Mouse (Mus musculus): ENCODE measurements around the gene Xrcc1. TPM values are rescaled to one million over a fixed set of nuclear protein-coding genes. Genes with fewer than 3 reads are reported as not detected.
A peak's percentile ranks its signal among the peaks of the same experiment; 100 is the strongest.

Xrcc1 gene
- polyA plus RNA-seq, 2 experiments from 2014 or later: 19.9 to 30.3 TPM

DNA sequence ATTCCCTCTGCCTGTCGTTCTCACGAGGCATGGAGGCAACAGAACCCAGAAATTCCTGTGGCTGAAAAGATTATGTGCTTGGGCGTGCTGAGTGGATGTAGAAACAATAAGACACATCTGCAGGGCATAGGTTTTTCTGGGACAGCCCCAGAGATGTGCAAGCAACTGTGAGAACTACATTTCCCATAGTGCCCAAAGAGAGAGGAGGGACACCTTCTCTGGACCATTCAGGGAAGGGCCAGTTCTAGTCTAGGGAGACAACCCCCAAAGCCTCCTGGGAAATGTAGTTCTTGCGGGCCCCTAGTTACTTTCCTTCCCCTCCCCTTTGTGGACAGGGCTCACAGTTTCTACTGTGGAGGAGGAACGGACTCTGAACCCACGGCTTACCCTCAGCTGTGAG lies 61.9 kb downstream of the Xrcc1 start:
- peak; percentile 78 for ATAC-seq

DNA sequence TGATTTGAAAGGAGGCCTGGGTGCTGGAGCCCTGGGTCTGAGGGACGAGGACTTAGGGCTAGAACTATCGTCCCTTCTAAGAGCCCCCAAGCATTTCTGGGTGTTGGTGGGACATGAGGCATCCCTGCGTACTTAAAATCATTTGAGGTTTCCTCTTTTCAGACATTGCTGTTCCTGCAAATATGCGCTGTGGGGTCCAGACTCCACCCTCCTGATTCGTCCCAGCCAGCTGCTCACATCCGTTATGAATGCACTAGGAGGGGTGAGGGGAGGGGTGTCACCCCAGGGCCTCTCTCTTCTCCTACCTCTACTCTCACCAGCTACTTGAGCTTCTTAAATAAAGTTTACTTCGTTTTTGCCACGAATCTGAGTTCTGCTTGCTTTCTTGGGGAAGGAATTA lies 62.5 kb downstream of the Xrcc1 start:
- ATAC-seq: peak; percentile 1

DNA sequence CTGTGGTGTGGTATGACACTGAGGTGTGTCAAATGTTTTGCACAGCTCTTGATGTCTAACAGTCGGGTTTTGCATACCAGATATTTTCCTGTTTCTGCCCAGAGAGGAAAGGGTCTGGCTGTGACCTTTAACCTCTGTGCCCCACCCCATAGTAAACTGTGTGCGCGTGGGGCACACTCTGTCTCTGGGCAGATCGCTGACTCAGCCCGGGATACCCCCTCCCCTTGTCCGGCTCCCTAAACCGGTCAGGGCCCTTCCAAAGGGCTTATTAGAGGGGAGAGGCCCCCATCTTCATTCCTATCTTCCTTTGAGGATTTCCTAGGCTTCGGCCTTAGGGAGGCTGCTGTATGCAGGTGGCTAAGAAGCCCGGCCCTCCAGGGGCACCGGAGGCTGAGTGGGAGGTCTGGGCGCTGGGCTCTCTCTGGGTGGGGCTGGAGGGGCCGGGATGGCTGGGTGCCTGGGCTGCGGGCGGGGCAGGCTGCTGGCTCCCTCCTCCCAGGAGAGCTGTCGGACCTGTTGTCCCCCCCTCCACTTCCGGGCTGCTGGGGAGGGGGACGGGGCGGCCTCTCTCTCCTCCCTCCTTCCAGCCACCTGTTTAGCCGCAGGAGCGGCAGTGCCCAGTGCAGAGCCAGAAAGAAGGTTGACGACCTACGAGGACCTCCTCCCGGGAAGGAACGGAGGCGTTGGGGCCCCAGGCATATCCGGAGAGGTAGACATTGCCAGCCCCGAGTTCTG lies 64.2 kb downstream of the Xrcc1 start, which contains the start of gene Phldb3:
TSS of gene Phldb3 (plus strand) at position 620 of the 735 bp plus-strand sequence.
- ATAC-seq: peak; percentile 20

DNA sequence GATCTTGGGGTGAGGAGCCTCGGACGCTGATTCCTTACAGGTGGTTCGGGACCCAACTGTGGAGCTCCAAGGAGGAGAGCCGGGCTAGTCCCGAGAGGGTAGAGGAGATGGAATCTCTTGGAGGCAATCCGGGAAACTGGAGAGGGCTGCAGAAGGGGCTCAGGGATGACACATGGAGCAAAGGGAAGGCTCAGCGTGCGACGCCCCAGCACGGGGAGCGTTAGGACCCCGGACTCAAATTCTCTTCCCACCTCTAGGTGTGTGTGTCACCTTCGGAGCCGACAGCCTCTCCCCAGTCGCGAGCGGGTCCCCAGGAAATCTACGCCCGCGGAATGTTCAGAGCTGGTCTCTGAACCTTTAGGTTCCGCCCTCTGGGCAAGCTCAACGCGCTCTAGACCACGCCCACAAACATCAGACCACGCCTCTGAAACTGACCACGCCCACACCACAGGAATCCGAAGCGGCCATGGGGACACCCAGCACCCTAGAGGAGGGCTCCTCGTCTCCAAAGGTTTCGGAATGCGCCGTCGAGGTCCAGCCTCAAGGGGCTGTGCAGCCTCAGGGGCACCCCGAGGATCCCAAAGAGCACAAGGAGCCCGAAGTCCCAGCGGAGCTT lies 64.9 kb downstream of the Xrcc1 start:
- peak; percentile 68 for ATAC-seq

DNA sequence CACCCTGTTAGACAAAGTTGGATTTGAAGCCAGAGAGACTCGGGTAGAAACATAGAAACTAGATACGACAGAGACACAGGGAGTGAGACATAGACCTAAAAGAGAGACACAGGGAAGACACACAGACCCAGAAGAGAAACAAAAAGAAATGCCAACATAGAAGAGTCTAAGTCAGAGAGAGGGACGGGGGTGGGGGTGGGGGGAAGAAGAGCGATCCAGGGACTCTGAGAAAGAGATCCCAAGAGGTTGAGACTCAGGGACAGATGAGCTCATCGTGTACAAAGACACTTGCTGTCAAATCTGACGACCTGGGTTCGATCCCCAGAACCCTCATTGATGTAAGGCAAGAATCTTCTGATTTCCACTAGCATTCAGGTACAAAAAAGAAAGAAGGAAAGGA lies 65.6 kb downstream of the Xrcc1 start:
- ATAC-seq: no peak

DNA sequence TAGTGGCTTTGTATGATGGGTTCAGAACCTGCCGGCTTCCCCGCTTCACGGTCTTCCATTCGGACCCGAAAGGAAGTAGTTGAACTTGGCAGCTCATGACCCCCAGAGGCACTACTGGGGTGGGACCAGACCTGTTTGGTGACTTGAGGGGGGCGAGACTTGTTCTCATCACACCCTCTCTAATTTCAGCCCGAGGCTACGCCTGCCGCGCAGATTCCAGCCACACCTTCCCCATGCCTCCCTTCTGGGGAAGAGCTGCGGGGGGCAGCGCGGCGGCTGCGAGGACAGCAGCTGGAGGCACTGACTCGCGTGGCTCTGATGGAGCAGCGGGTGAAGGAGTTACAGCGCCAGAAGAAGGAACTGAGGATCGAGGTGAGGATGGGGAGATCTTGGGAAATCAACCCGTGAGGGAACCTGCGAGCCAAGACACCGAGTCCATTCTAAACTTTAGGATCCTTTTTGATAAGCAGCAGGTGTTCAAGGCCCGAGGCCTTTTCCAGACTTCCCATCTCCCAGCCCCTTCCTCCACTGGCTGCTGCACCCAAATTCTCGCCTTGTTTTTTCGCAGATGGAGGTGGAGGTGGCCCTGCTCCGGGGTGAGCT lies 66.3 kb downstream of the Xrcc1 start:
- ATAC-seq: no peak

DNA sequence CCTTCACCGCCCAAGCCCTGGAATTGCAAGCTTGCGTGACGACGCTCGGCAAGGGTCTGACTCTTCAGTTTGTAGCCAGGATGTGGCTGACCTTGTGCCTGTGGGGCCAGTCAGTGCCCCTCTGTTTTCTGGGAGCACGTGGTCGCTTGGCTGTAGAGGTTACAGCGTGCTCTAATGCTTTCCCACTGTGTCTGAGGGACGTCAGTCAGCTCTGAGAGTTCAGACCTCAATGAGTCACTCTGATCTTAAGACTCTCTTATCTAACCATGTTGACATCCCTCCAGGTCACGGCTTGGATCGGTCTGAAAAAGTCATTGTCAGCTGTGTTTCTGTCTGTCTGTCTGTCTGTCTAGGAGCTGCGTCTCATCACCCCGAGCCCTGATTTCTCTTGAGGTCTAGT lies 68.7 kb downstream of the Xrcc1 start:
- no peak for ATAC-seq

DNA sequence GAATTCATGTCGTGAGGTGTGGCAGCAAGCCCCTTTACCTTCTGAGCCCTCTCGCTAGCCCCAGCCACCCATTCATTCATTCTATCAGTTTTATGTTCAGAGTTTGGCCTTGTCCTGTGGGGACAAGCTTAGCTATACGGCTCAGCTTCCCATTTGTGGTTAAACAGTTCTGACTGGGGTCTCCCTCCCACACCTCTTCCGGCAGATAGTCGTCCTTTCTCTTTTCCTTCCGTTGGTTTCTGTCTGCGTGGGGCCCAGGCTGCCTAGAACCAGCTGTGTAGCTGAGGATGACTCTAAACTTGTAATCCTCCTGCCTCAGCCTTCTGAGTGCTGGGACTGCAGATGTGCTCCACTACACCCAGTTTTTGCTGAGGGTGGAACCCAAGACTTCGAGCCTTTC lies 71.7 kb downstream of the Xrcc1 start:
- ATAC-seq: no peak

DNA sequence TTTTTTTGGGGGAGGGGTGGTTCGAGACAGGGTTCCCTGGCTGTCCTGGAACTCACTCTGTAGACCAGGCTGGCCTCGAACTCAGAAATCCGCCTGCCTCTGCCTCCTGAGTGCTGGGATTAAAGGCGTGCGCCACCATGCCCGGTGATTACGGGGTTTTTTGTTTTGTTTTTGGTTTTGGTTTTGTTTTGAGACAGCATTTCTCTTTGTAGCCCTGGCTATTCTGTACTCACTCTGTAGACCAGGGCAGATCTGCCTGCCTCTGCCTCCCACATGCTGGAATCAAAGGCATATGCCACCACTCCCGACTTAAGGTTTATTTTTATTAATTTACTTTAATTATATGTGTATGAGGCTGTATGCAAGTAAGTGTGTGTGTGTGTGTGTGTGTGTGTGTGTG lies 72.3 kb downstream of the Xrcc1 start:
- peak; percentile 69 for ATAC-seq

DNA sequence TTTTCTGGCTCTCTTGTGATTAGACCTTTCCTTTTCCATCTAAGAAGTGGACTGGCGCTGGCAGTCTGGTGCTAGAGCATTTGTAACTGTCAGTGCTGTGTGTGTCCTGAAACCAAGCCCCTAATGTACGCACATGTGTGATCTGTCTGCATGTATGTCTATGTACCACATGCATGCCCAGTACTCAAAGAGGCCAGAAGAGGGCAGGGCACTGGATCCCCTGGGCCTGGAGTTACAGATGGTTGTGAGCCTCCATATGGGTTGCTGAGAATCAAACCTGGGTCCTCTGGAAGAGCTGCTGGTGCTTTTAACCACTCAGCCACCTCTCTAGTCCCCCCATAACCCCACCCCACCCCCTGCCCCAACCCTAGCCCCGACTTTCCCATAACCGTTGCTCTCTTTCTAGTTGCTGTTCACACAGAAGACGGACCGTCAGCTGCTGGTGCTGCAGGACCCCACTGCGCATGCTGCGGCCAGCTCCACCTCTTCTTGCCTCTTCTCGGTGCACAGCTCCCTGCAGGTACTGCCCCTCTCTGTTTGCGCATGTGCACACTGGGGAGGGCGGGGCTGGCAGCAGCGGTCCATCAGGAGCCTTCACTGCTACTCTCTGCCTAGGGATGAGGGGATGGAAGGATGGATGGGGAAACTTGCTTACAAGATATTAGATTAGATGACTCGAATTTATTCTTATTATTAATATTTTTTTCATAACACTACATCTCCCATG lies 73.7 kb downstream of the Xrcc1 start:
- ATAC-seq: no peak

DNA sequence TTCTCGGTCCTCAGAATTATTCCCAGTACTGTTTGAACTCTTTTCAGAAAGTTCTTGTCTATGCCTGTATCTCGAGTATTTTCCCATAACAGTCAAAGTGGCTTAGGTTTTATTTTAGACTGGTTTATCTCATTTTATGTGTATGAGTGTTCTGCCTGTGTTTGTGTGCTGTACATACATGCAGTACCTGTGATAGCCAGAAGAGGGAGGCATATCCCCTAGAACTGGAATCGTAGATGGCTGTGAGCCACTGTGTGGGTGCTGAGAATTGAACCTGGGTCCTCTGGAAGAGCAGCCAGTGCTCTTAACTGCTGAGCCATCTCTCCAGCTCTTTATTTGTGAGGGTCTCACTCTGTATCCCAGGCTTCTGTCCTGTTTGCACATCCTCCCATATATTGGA lies 75.1 kb downstream of the Xrcc1 start:
- ATAC-seq: no peak

DNA sequence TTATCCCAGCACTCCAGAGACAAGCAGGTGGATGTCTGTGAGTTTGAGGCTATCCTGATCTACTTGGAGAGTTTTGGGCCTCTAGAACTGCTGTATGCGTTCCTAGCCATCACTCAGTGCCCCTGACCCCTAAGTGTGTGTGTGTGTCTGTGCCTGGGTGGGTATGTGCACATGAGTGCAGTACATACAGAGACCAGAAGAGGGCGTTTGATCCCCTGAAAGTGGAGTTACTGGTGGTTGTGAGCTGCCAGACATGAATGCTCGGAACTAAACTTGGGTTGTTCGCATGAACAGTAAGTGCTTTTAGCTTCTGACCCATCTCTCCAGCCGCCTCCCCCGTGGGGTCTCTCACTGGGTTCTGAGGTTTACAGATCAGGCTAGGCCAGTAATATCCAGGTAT lies 76.9 kb downstream of the Xrcc1 start:
- no peak for ATAC-seq

Other genes starting within 250 kb of the Xrcc1 start
- gene Zfp61, start 245.1 kb upstream of the Xrcc1 start, polyA plus RNA-seq (2017; shearing (Covaris generic)): 10 to 100 TPM; 16.6 to 17.4 TPM
- 1 to 10 TPM; 7.8 to 9.3 TPM for gene Zfp94, start 229.6 kb upstream of the Xrcc1 start, polyA plus RNA-seq (2017; shearing (Covaris generic))
- gene Tescl, start 212.4 kb upstream of the Xrcc1 start, polyA plus RNA-seq (2017; shearing (Covaris generic)): not detected
- gene Lypd5, start 197.1 kb upstream of the Xrcc1 start, polyA plus RNA-seq (2017; shearing (Covaris generic)): not detected
- gene Kcnn4, start 176.0 kb upstream of the Xrcc1 start, polyA plus RNA-seq (2017; shearing (Covaris generic)): 100 to 1,000 TPM; 101 to 105 TPM
- 10 to 100 TPM; 24.1 to 31.0 TPM for gene Smg9, start 146.7 kb upstream of the Xrcc1 start, polyA plus RNA-seq (2017; shearing (Covaris generic))
- not detected for gene Irgc1, start 94.0 kb upstream of the Xrcc1 start, polyA plus RNA-seq (2017; shearing (Covaris generic))
- gene Plaur, start 83.8 kb upstream of the Xrcc1 start, polyA plus RNA-seq (2017; shearing (Covaris generic)): 1 to 10 TPM; 1.1 to 1.5 TPM
- gene Cadm4, start 64.3 kb upstream of the Xrcc1 start, polyA plus RNA-seq (2017; shearing (Covaris generic)): not detected
- gene Zfp428, start 39.3 kb upstream of the Xrcc1 start, polyA plus RNA-seq (2017; shearing (Covaris generic)): not detected
- under 1 TPM in 1 of 2 experiments, not detected in 1; 0.17 TPM for gene AC161166.1, start 33.8 kb upstream of the Xrcc1 start, polyA plus RNA-seq (2017; shearing (Covaris generic))
- 1 to 10 TPM; 1.5 to 1.8 TPM for gene Irgq, start 15.6 kb upstream of the Xrcc1 start, polyA plus RNA-seq (2017; shearing (Covaris generic))
- not detected for gene Pinlyp, start 171 bp upstream of the Xrcc1 start, polyA plus RNA-seq (2017; shearing (Covaris generic))
- gene Ethe1, start 41.3 kb downstream of the Xrcc1 start, polyA plus RNA-seq (2017; shearing (Covaris generic)): 10 to 100 TPM; 19.0 to 21.6 TPM
- gene Zfp575, start 41.4 kb downstream of the Xrcc1 start, polyA plus RNA-seq (2017; shearing (Covaris generic)): under 1 TPM in 1 of 2 experiments, not detected in 1; 0.12 TPM
- under 1 TPM; 0.25 to 0.73 TPM for gene Phldb3, start 64.5 kb downstream of the Xrcc1 start, polyA plus RNA-seq (2017; shearing (Covaris generic))
- not detected for gene Lypd3, start 90.3 kb downstream of the Xrcc1 start, polyA plus RNA-seq (2017; shearing (Covaris generic))
- gene Tex101, start 130.4 kb downstream of the Xrcc1 start, polyA plus RNA-seq (2017; shearing (Covaris generic)): not detected
- not detected for gene BC049730, start 163.0 kb downstream of the Xrcc1 start, polyA plus RNA-seq (2017; shearing (Covaris generic))
- not detected for gene Gm4763, start 180.6 kb downstream of the Xrcc1 start, polyA plus RNA-seq (2017; shearing (Covaris generic))
- gene Cd177, start 214.0 kb downstream of the Xrcc1 start, polyA plus RNA-seq (2017; shearing (Covaris generic)): under 1 TPM; 0.28 TPM
- gene Ceacam10, start 230.9 kb downstream of the Xrcc1 start, polyA plus RNA-seq (2017; shearing (Covaris generic)): not detected

Data from activated CD4-positive, CD25-positive, alpha-beta regulatory T cell, adult 4 months (primary cell).